ENCODE assay signal across 20 mouse cellular contexts in genomic region chr9:56722089-56722825, GRCm38 (mm10).
DNase-seq lines count a peak whose midpoint lies in the region; ATAC-seq and TF ChIP-seq lines count a peak whose summit lies in the region.
"Had no signal": no experiment of that assay in that cellular context is flagged by ENCODE, and none has a peak within 500 bp of the region (broad histone marks: within the 10 kb centered on the region; RNA-seq: fewer than 3 reads in every experiment).

No protein-coding gene starts in this region.

- 65% methylated on average over 11 of the region's 11 CpGs for WGBS in heart, adult 2 months
- WGBS in forebrain, embryonic 16.5 days: 67% methylated on average over 11 of the region's 11 CpGs

- intact Hi-C loops in heart, adult 2 months (cut with DNase I): loop anchor here (10.0 kb wide), 1 partner anchor 103 kb away; no protein-coding TSS in a partner anchor
- intact Hi-C loops in left cerebral cortex, adult 2 months (cut with DNase I): no loop called here

- no peak overlapping the region for H3K27ac ChIP-seq in heart, adult 2 months
- H3K27ac ChIP-seq in left cerebral cortex, adult 2 months: peak overlapping the region; percentile 75
- no peak overlapping the region for H3K27ac ChIP-seq in forebrain, embryonic 16.5 days (ENCODE audit: low read length)
- H3K27ac ChIP-seq: kidney, embryonic 15.5 days; macrophage; neural tube, embryonic 12.5 days; stomach, embryonic 15.5 days had no signal

- H3K4me1 ChIP-seq in heart, adult 2 months (ENCODE audit: control insufficient read depth, insufficient read depth, low read length): no peaks in the 10 kb centered on the region
- H3K4me1 ChIP-seq in forebrain, embryonic 16.5 days (replicated peaks; ENCODE audit: control insufficient read depth, insufficient read depth, low read length): peaks cover 4% of the 10 kb centered on the region; the same call in 1 of the 2 replicates
- H3K4me1 ChIP-seq: heart, embryonic 12.5 days; kidney, embryonic 15.5 days; stomach, embryonic 15.5 days had no signal

- H3K9me3 ChIP-seq in forebrain, embryonic 16.5 days (ENCODE audit: control insufficient read depth, low read length): no peaks in the 10 kb centered on the region
- H3K9me3 ChIP-seq: heart, embryonic 12.5 days; kidney, embryonic 15.5 days; neural tube, embryonic 12.5 days; stomach, embryonic 15.5 days had no signal

- H3K9ac ChIP-seq in heart, adult 2 months (ENCODE audit: low read depth, low read length): no peak overlapping the region
- no peak overlapping the region for H3K9ac ChIP-seq in forebrain, embryonic 16.5 days (replicated peaks; ENCODE audit: low read depth, low read length)
- H3K9ac ChIP-seq: heart, embryonic 12.5 days; kidney, embryonic 15.5 days; neural tube, embryonic 12.5 days; stomach, embryonic 15.5 days had no signal

- no peak overlapping the region for H3K4me2 ChIP-seq in forebrain, embryonic 16.5 days (ENCODE audit: low read length)
- H3K4me2 ChIP-seq: heart, embryonic 12.5 days; kidney, embryonic 15.5 days; neural tube, embryonic 12.5 days; stomach, embryonic 15.5 days had no signal

- no peak for TF ChIP-seq CTCF in heart, adult 2 months (IDR thresholded peaks at IDR 0.05)
- TF ChIP-seq CTCF in left cerebral cortex, adult 2 months (IDR thresholded peaks at IDR 0.05): no peak

- 0 out of 2 replicates have a peak, but pooled peaks have one; percentile 49 for ATAC-seq in forebrain, embryonic 16.5 days

- no peak overlapping the region for H3K4me3 ChIP-seq in heart, adult 2 months
- H3K4me3 ChIP-seq in left cerebral cortex, adult 2 months: no peak overlapping the region
- no peak overlapping the region for H3K4me3 ChIP-seq in forebrain, embryonic 16.5 days (replicated peaks; ENCODE audit: low read length)
- H3K4me3 ChIP-seq: heart, embryonic 12.5 days; kidney, embryonic 15.5 days; neural tube, embryonic 12.5 days; stomach, embryonic 15.5 days had no signal

- TF ChIP-seq POLR2A in heart, adult 2 months (IDR thresholded peaks at IDR 0.05; ENCODE audit: insufficient read depth, low read depth, low read length): no peak

- no peaks in the 10 kb centered on the region for H3K79me2 ChIP-seq in heart, adult 2 months (replicated peaks; ENCODE audit: control insufficient read depth, insufficient read depth, low read length)

- no peaks in the 10 kb centered on the region for H3K27me3 ChIP-seq in heart, adult 2 months (ENCODE audit: control insufficient read depth, insufficient read depth, low read length)
- no peaks in the 10 kb centered on the region; the same call in 1 of the 2 replicates for H3K27me3 ChIP-seq in forebrain, embryonic 16.5 days (replicated peaks; ENCODE audit: control insufficient read depth, insufficient read depth, low read length)
- H3K27me3 ChIP-seq: neural tube, embryonic 12.5 days; stomach, embryonic 15.5 days had no signal

- DNase-seq in adrenal gland, postnatal 14 days: peak; percentile 26
- no peak for DNase-seq in adrenal gland, adult (ENCODE audit: inconsistent age in 2 of 2, low spot score in 1 of 2)
- peak; percentile 29 for DNase-seq in heart, postnatal 4 days
- DNase-seq in heart, adult 2 months: no peak
- DNase-seq in left cerebral cortex, adult 2 months (ENCODE audit: extremely low spot score in 1 of 2, low spot score in 2 of 2): peak in 1 of 2 experiments; percentile 44
- no peak for DNase-seq in left cerebral cortex, adult 9 months (ENCODE audit: low spot score in 2 of 2)
- DNase-seq in thymus, postnatal 10 days (ENCODE audit: low spot score in 2 of 2): no peak
- DNase-seq: adrenal gland, postnatal 36 days; gastrocnemius, postnatal 36 days; heart, postnatal 36 days; liver; lung, adult 18-20 months; midbrain, embryonic 14.5 days; spleen, adult 18-20 months had no signal

- no peak for TF ChIP-seq EP300 in heart, adult 2 months (IDR thresholded peaks at IDR 0.05; ENCODE audit: insufficient read depth, low read depth, low read length)

- H3K36me3 ChIP-seq in heart, adult 2 months (ENCODE audit: control insufficient read depth, insufficient read depth, low read length): no peaks in the 10 kb centered on the region
- H3K36me3 ChIP-seq in forebrain, embryonic 16.5 days (ENCODE audit: control insufficient read depth, insufficient read depth): no peaks in the 10 kb centered on the region
- H3K36me3 ChIP-seq: heart, embryonic 12.5 days; kidney, embryonic 15.5 days; neural tube, embryonic 12.5 days; stomach, embryonic 15.5 days had no signal

Comparison
In these comparisons a context has a peak if more than half of its experiments do, and no peak if none do; other contexts are left out.
1. DNase-seq: peak in adrenal gland, postnatal 14 days (single experiment) and heart, postnatal 4 days (single experiment); none in adrenal gland, adult (0 of 2), heart, adult 2 months (0 of 2), left cerebral cortex, adult 9 months (0 of 2) and thymus, postnatal 10 days (0 of 2).